Mouse (Mus musculus) testis, adult 2 months (tissue): ENCODE data around the gene Fhdc1. TPM values are rescaled to one million over a fixed set of nuclear protein-coding genes. Genes with fewer than 3 reads are reported as not detected.

Source experiments
- H3K27ac ChIP-seq: fragments of 200-500 bp; 2 replicates; pipeline ENCODE4 v1.5.1; 2012; ENCODE audit warnings: low read depth, low read length; ENCODE audit not compliant: control insufficient read depth, insufficient read depth
- H3K27me3 ChIP-seq: fragments of 200-500 bp; 2 replicates; pipeline ENCODE4 v1.6.1; 2012; ENCODE audit warnings: mild to moderate bottlenecking, low read length, moderate library complexity; ENCODE audit not compliant: control insufficient read depth, insufficient read depth
- H3K36me3 ChIP-seq: fragments of 200-500 bp; 2 replicates; pipeline ENCODE4 v1.6.1; 2012; ENCODE audit warnings: mild to moderate bottlenecking, low read length; ENCODE audit not compliant: control insufficient read depth, insufficient read depth
- H3K4me1 ChIP-seq: fragments of 200-500 bp; 2 replicates; pipeline ENCODE4 v1.6.1; 2012; ENCODE audit warnings: low read length; ENCODE audit not compliant: control insufficient read depth, insufficient read depth
- H3K4me3 ChIP-seq: fragments of 200-500 bp; 2 replicates; pipeline ENCODE4 v1.5.1; 2012; ENCODE audit warnings: low read depth, mild to moderate bottlenecking, low read length, moderate library complexity, mixed read lengths; ENCODE audit not compliant: control insufficient read depth
- CTCF ChIP-seq: fragments of 200-500 bp; IDR thresholded peaks from 2 replicates; pipeline ENCODE4 v1.5.1; 2012; ENCODE audit warnings: low read depth, mild to moderate bottlenecking, inconsistent platforms, low read length, moderate library complexity; ENCODE audit not compliant: control insufficient read depth, insufficient read depth, insufficient replicate concordance
- POLR2A ChIP-seq: fragments of 200-500 bp; IDR thresholded peaks from 2 replicates; pipeline ENCODE4 v1.6.1; 2012; ENCODE audit warnings: low read depth, mild to moderate bottlenecking, inconsistent platforms, low read length, moderate library complexity; ENCODE audit not compliant: control insufficient read depth
- polyA plus RNA-seq: library from polyadenylated mRNA; depleted of rRNA; stranded (reverse); fragments of >200 nt; gene quantifications from 2 replicates; pipeline ENCODE4 v1.2.3, GENCODE M21; 2012; rRNA removed

Fhdc1 gene
- polyA plus RNA-seq, result 24.7 and 24.8 TPM in 2 replicates

DNA sequence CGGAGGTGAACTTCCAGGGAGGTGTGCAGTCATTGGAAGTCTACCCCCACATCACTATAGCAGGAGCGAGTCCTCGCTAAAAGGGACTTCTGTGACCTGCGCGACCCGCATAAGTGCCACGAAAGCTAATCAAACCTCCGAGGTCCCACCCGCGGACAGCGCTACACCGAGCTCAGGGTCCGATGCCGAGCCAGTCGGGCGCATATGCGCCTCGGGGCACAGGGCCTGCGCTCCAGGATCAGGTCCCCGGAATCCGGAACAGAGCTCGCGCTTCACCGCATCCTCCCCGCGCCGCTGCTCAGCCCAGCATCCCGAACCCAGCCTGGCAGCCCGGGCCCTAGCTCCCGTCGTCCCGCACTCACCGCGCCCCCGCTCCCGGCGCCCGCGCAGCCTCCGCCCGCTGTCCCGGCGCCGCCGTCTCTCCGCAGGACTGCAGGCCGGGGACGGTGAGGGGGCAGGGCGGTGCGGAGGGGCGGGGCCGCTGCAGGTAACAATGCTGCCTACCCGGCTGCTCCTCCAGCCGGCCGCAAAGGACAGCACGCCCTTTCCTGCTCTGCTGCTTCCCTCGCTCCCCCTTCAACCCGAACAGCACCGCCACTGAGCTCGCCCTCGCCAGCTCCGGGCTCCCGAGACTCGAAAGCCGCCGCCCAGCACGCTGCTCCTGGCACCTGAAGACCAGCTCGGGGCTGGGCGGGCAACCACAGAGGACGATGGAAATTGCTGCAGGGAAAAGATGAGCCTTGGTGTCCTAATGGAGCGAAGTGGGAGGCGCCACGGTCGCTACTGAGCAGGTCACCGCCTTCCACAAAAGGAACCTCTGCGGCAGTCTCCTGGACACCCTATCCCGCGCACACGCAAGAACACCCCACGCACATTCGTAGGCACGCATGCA lies at the start of gene Fhdc1:
Fhdc1 (minus strand) TSS at position 424 of the 892 bp plus-strand sequence.
- TF ChIP-seq CTCF (no peak), POLR2A (no peak)
- peaks cover 5% of the 10 kb centered on the region; the same call in 1 of the 2 replicates for H3K27me3 ChIP-seq
- H3K36me3 ChIP-seq, result no peaks in the 10 kb centered on the region
- peaks cover 10% of the 10 kb centered on the region for H3K4me1 ChIP-seq
- H3K27ac ChIP-seq, result no peak within 1 kb of the TSS
- H3K4me3 ChIP-seq, result peak within 1 kb of the TSS; percentile 87

DNA sequence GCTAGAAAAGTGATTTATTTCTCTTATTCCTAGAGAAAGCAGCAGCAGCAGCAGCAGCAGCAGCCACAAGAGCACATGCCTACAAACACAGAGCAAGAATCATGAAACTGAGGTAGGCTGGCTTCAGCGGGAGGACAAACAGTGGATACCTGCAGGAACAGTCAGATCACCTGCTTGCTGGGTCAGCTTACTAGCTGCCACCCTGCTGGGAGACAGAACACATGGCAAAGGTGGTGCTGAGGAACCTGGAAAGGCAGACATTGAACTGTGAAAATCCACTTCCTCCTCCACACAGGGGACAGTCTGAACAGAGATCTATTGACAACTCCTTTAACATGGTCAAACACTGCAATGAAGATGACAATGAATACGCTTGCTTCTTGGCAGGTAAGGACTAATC lies 48.8 kb upstream of the Fhdc1 start:
- Histone ChIP-seq H3K27me3 (no peaks in the 10 kb centered on the region), H3K27ac (no peak overlapping the region), H3K36me3 (peaks cover 2% of the 10 kb centered on the region), H3K4me3 (no peak overlapping the region), H3K4me1 (no peaks in the 10 kb centered on the region)
- no peak for TF ChIP-seq CTCF
- TF ChIP-seq POLR2A, result no peak

DNA sequence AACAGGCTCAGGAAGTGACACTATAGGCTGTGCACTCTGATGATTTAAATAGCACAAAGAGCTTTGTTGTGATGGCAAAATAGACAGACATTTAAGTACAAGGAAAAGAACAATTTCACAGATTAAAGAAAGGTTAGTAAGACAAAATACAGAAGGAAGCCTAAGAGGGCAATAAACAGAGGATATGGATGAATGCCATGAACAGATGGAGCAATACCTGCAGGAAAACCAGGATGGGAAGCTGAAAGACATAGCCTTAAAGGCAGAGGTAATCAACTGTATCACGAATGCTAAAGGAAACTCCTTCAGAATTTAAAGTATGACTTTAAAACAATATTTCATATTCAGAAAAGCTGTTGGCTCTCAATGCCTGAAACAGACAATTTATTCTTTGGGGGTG lies 44.7 kb upstream of the Fhdc1 start:
- Histone ChIP-seq H3K27me3 (no peaks in the 10 kb centered on the region), H3K4me3 (no peak overlapping the region), H3K36me3 (peaks cover 2% of the 10 kb centered on the region), H3K27ac (no peak overlapping the region), H3K4me1 (no peaks in the 10 kb centered on the region)
- TF ChIP-seq CTCF, result no peak
- TF ChIP-seq POLR2A, result no peak

DNA sequence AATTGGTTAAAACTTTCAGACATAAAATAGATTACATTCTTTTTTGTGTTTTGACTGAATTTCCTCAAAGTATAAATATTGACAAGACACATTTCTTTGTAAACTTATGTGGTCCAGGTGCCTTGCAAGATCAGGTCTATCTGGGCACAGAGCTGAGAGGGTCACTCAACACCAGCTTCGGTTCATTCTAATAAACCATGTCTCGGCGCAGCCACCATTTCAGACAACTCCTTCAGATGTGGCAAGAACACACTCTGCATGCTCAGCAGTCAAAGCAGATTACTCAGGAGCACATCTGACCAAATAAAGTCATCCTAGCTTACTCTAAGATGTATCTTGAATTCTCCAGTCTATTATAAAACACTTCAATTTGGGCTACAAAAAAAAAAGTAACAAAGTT lies 35.9 kb upstream of the Fhdc1 start:
- no peaks in the 10 kb centered on the region for H3K27me3 ChIP-seq
- H3K27ac ChIP-seq, result no peak overlapping the region
- no peaks in the 10 kb centered on the region for H3K4me1 ChIP-seq
- H3K36me3 ChIP-seq, result no peaks in the 10 kb centered on the region; the same call in 1 of the 2 replicates
- no peak overlapping the region for H3K4me3 ChIP-seq
- TF ChIP-seq POLR2A (no peak), CTCF (no peak)

DNA sequence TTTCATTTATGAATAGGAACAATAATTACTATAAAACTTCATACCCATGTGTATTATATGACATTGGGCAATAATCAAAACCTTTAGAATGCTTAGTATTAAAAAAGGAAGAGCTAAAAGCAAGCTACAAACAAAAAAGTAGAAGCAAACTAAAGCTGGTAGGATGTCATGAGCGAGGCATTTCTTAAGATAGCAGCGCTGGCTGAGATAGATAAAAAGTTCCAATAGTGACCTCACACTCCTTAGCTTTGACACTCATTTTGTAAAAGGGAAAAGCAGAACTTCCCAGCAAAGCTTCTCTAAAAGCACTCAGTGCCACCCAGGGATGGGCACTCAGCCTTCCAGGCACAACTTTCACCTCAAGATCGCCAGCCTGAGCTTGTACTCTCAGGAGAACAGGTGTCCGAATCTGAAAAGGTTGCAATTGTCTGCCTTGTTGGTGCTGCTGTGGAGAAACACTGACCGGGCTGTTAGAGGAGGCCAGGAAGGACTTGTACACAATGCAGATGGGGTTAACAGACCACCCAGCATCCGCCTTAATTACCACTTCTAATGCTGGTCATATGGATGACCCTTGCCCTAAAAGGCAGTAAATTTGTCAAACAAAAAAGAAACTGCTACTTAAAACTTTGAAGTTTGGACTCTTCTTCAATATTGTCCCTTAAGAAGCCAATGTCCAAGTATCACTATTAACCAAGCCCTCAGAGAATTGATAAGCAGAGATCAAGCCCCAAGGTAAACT lies 32.7 kb upstream of the Fhdc1 start:
- no peaks in the 10 kb centered on the region for H3K27me3 ChIP-seq
- no peak overlapping the region for H3K4me3 ChIP-seq
- no peaks in the 10 kb centered on the region for H3K4me1 ChIP-seq
- TF ChIP-seq POLR2A, result no peak
- no peak for TF ChIP-seq CTCF
- no peak overlapping the region for H3K27ac ChIP-seq
- H3K36me3 ChIP-seq, result no peaks in the 10 kb centered on the region; the same call in 1 of the 2 replicates

DNA sequence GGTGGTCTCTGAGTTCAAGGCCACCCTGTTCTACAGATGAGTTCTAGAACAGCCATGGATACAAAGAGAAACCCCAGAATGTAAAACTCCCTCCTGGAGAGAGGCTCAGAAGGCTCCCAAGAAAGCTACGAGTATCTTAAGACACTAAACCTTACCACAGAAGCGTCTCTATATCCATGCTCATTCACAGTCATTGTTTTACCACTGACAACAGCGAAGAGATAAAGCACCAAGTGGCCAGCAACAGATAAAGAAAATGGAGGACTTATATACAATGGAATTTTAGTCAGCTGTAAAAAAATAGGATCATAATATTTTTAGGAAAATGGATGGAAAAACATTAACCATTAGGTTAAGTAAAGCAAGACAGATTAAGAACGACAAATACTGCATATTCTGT lies 25.0 kb upstream of the Fhdc1 start:
- Histone ChIP-seq H3K4me1 (no peaks in the 10 kb centered on the region), H3K36me3 (no peaks in the 10 kb centered on the region), H3K27ac (no peak overlapping the region), H3K27me3 (no peaks in the 10 kb centered on the region), H3K4me3 (no peak overlapping the region)
- no peak for TF ChIP-seq POLR2A
- TF ChIP-seq CTCF, result no peak

DNA sequence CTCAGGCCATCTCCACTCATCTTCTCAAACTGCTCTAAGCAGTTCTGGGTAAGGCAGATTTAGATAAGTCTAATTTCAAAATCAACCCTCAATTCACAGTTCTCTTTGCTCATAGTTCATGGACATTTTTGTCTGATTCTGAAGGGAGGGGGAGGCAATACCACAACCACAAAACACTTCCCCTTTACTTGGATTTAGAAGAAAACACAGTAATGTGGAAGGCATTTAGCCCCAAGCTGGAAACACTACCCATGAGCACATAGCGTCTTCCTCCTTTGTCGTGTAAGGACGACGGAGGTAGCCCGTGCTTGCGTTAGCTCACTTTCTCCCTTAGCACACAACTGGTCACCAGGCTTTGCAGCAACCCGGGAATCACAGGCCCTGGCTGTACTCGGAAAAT lies 24.1 kb upstream of the Fhdc1 start:
- TF ChIP-seq POLR2A (no peak), CTCF (no peak)
- Histone ChIP-seq H3K27ac (no peak overlapping the region), H3K36me3 (no peaks in the 10 kb centered on the region), H3K4me1 (no peaks in the 10 kb centered on the region), H3K27me3 (no peaks in the 10 kb centered on the region), H3K4me3 (no peak overlapping the region)
